In the genomic region with DNA sequence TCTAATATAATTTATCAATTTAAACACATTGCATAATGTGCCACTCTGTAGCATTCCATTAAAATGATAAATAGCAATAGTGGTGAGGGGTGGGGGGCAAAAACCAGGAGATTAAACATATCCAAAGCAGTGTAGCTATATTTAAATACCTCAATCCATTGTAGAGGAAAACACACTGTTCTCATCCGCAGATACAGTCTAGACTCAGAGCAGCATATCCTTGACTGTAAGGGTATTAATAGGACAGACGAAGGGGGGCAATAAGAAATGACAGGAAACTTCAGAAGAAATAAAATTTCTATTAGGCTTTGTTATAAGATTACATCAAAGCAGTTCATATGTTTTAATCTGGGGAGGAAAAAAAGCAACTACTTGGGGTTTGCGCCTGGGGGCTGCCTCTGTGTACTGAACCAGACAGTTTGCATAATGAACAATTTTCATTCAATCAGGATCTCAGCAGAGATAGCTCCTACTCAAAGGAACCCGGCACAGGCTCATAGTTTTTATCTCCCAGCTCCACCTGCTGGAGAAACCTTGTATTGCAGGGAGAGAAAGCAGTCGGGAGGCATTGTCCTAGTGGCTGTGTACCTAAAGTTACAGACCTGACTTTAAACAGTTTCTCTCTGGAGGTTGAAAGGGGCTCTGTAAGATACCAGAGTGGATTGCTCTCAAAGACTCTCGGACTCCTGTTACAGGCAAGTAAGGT, we compare ENCODE assay signal across 8 mouse cellular contexts. TPM values are rescaled to one million over a fixed set of nuclear protein-coding genes. Genes with fewer than 3 reads are reported as not detected.
A peak's percentile ranks its signal among the peaks of the same experiment; 100 is the strongest.
DNase-seq lines count a peak whose midpoint lies in the region; ATAC-seq lines count a peak whose summit lies in the region.

No protein-coding gene starts in this region.

- H3K9ac ChIP-seq in hindbrain, embryonic 14.5 days = no peak overlapping the region

- H3K36me3 ChIP-seq in hindbrain, embryonic 14.5 days (replicated peaks; ENCODE audit: control insufficient read depth, insufficient read depth) = no peaks in the 10 kb centered on the region

- no peaks in the 10 kb centered on the region for H3K9me3 ChIP-seq in hindbrain, embryonic 14.5 days (ENCODE audit: control insufficient read depth, low read length)

- 14% methylated on average over 6 of the region's 6 CpGs for WGBS in hindbrain, embryonic 14.5 days

- H3K27me3 ChIP-seq in hindbrain, embryonic 14.5 days (ENCODE audit: control insufficient read depth, insufficient read depth, low read length) = no peaks in the 10 kb centered on the region

- H3K4me3 ChIP-seq in hindbrain, embryonic 14.5 days (replicated peaks; ENCODE audit: low read length) = no peak overlapping the region

- H3K4me1 ChIP-seq in hindbrain, embryonic 14.5 days (replicated peaks; ENCODE audit: control insufficient read depth, insufficient read depth, low read length) = peaks cover 36% of the 10 kb centered on the region

- peak; percentile 79 for ATAC-seq in hindbrain, embryonic 14.5 days (ENCODE audit: low FRiP score)
- peak; percentile 94 for ATAC-seq in megakaryocyte progenitor cell, adult 5-6 weeks (replicated peaks; ENCODE audit: poor library complexity)

- peak; percentile 92 for DNase-seq in R1 (ENCODE audit: low read depth, low spot score)
- DNase-seq in cerebellum, postnatal 25 days = peak; percentile 91 to 93
- DNase-seq in frontal cortex, postnatal 36 days (ENCODE audit: low spot score in 2 of 2) = peak; percentile 94 to 98
- DNase-seq in hindbrain, embryonic 14.5 days (ENCODE audit: low spot score) = peak; percentile 97
- peak; percentile 93 to 98 for DNase-seq in layer of hippocampus, postnatal 25 days (ENCODE audit: extremely low spot score in 1 of 2, low spot score in 1 of 2)
- DNase-seq in right cerebral cortex, postnatal 14 days = peak; percentile 85
- DNase-seq in urinary bladder, postnatal 25 days (ENCODE audit: low spot score) = peak; percentile 87

- peak overlapping the region; percentile 30; the same call in 1 of the 2 replicates for H3K4me2 ChIP-seq in hindbrain, embryonic 14.5 days (replicated peaks)

- H3K27ac ChIP-seq in hindbrain, embryonic 14.5 days = peak overlapping the region; percentile 43

RNA-seq across cellular contexts. Expression of gene Rpa1, which starts 57.4 kb away (rescaled TPM):
- 48.0 and 51.1 TPM in 2 replicates for polyA plus RNA-seq in hindbrain, embryonic 14.5 days (2014; fragmentation: Nextera tagmentation; extraction: Ambion mirVana)
- 10 to 100 TPM; 58.8 to 59.5 TPM for total RNA-seq in layer of hippocampus, postnatal 25 days (2021)
- total RNA-seq in megakaryocyte progenitor cell, adult 5-6 weeks (2015) = 50.1 and 53.0 TPM in 2 replicates
- total RNA-seq in megakaryocyte progenitor cell, adult 5-6 weeks (2017) = 176 and 178 TPM in 2 replicates

RNA-seq across cellular contexts. Expression of gene Smyd4, which starts 57.5 kb away (rescaled TPM):
- 12.0 and 13.2 TPM in 2 replicates for polyA plus RNA-seq in hindbrain, embryonic 14.5 days (2014; fragmentation: Nextera tagmentation; extraction: Ambion mirVana)
- total RNA-seq in layer of hippocampus, postnatal 25 days (2021) = 10 to 100 TPM; 14.3 to 14.5 TPM
- 2.2 and 5.1 TPM in 2 replicates for total RNA-seq in megakaryocyte progenitor cell, adult 5-6 weeks (2015)
- 13.9 and 21.9 TPM in 2 replicates for total RNA-seq in megakaryocyte progenitor cell, adult 5-6 weeks (2017)
